Mouse (Mus musculus) heart, adult 2 months (tissue): ENCODE data around the gene Rab30.

ENCODE experiments used
- CTCF ChIP-seq: fragments of 200-600 bp; IDR thresholded peaks from 2 replicates; pipeline ENCODE4 v1.8.1; 2022; ENCODE audit warnings: antibody characterized with exemption, mild to moderate bottlenecking, moderate library complexity
- EP300 ChIP-seq: fragments of 200-500 bp; IDR thresholded peaks from 2 replicates; pipeline ENCODE4 v1.6.1; 2011; ENCODE audit warnings: low read depth, low read length, control low read depth; ENCODE audit not compliant: insufficient read depth

DNA sequence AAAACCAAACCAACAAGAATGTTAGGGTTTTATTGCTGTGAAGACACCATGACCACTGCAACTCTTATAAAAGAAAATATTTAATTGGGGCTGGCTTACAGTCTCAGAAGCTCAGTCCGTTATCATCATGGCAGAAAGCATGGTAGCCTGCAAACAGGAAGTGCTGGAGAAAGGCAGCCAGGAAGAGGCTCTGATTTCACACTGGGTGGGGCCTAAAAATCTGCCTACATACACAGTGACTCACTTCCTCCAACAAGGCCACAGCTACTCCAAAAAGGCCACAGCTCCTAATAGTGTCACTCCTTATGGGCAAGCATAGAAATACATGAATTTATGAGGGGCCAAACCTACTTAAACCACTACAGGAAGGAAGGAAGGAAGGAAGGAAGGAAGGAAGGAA, 26.3 kb upstream of the Rab30 start:
- no peak for TF ChIP-seq EP300
- no peak for TF ChIP-seq CTCF
